Mouse (Mus musculus) CD8-positive naive resting alpha-beta T cell, adult 57 days (primary cell): Measurements from ENCODE around the gene Acsm4. TPM values are rescaled to one million over a fixed set of nuclear protein-coding genes. Genes with fewer than 3 reads are reported as not detected.

Source experiments
- total RNA-seq: library from RNA; stranded (reverse); gene quantifications from one replicate; pipeline ENCODE4 v1.2.4, GENCODE M21; 2023

The Acsm4 gene
- not detected for total RNA-seq

DNA sequence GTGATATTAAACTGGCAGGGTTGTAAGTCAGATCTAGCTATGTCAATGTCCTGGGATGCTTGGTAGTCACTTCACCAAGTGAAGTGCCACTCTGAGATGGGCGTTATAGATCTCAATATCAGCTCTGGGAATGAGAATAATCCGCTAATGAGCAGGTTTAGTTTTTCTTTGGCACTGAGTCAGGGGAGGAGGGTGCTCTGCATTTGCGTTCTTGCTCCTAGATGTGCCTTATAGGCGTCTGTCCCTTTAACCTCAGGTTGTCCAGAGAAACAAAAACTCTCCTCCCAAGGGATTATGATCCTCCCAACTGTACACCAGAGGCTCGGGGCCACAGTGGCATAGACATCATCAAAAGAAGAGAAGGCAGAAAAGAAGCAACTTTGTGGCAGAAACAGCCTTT, at the start of gene Acsm4:
Gene Acsm4, plus strand, starts transcription at position 301 of the 400 bp plus-strand sequence.

DNA sequence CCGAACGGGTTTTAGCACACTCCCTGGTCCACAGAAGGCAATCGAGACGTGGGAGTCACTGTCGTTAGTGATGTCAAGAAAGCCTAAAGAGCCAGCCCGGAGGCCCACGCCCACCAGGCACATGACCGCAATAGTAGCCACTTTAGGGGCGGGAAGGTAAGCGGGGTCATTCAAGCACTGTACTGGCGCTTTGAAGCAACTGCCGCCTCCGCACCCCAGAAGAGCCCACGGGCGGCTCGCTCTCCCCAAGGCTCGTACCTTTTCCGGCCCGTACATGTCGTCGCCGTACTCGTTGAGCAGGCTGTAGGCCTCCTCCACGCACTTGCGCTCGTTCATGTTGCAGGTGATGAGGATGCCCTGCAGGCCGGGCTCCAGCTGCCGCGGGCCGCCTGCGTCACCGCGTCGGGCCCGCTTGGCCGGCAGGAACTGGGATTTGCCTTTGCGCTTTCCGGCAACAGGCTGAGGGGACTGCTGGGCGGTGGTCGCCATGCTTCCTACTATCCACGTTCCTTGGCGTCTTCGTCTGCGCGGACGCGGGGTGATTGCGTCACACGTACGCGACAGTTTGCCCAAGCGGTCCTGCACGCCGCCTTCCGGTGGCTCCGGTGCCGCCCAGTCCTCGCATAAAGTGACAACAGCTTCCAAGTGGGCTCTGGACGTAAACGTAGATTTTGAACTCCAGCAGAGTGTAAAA, 30.6 kb downstream of the Acsm4 start, which contains the start of gene Thumpd1:
Gene Thumpd1, minus strand, starts transcription at position 546 of the 694 bp plus-strand sequence.

DNA sequence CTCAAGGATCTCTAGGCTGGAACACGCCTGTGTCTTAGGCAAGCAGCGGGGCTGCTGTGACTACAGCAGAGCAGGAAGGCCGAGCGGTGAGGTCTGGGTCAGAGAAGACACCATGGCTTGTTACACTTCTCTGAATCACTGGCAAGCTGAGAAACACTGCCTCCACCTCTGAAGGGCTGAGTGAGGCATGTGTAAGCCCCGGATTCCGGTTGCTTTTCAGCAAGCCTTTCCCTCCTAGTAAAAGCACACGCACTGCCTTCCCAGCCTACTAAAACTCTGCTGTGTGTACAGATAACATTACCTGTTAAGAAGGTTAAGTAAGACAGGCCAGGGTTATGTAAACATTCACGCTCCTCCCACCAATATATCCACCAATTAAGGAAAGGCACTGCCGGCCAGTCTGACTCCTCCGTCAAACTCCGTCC, 70.7 kb downstream of the Acsm4 start, which contains the start of gene Acsm3:
Gene Acsm3, plus strand, starts transcription at position 397 of the 425 bp plus-strand sequence.

Other genes starting within 250 kb of the Acsm4 start
- gene Gp2, start 230.7 kb upstream of the Acsm4 start, total RNA-seq = 1.1 TPM
- not detected for gene Umod, start 210.7 kb upstream of the Acsm4 start, total RNA-seq
- gene Acsm5, start 170.6 kb upstream of the Acsm4 start, total RNA-seq = not detected
- gene Pdilt, start 166.5 kb upstream of the Acsm4 start, total RNA-seq = not detected
- gene Acsm2, start 135.7 kb upstream of the Acsm4 start, total RNA-seq = not detected
- not detected for gene Acsm1, start 83.0 kb upstream of the Acsm4 start, total RNA-seq
- 84.7 TPM for gene Thumpd1, start 30.8 kb downstream of the Acsm4 start, total RNA-seq
- not detected for gene Acsm3, start 70.9 kb downstream of the Acsm4 start, total RNA-seq
- 54.3 TPM for gene Rexo5, start 104.0 kb downstream of the Acsm4 start, total RNA-seq
- gene Eri2, start 104.0 kb downstream of the Acsm4 start, total RNA-seq = 8.1 TPM
- 7.2 TPM for gene Lyrm1, start 205.8 kb downstream of the Acsm4 start, total RNA-seq
- gene Dcun1d3, start 206.3 kb downstream of the Acsm4 start, total RNA-seq = 22.2 TPM